Mouse (Mus musculus) Patski (cell line): ENCODE results near the gene Bnc2. TPM values are rescaled to one million over a fixed set of nuclear protein-coding genes. Genes with fewer than 3 reads are reported as not detected.

Source experiments
- ATAC-seq: fragments of 100-300 bp; one replicate; pipeline ENCODE4 v1.8.0; 2021
- CTCF ChIA-PET: fragments of 350-600 bp; sonication (Branson Sonifier 250); formaldehyde crosslinking; loops from one replicate; lab custom pipeline; 2022; ENCODE audit warnings: inconsistent platforms; lab: Charles Lee
- POLR2A ChIA-PET: fragments of 350-600 bp; sonication (Branson Sonifier 250); formaldehyde crosslinking; loops from one replicate; lab custom pipeline; 2022; ENCODE audit warnings: antibody characterized with exemption, inconsistent platforms; lab: Charles Lee
- DNase-seq: peaks from one replicate; pipeline ENCODE4 v3.0.0-alpha.2; 2011; ENCODE audit warnings: low read depth, low spot score
- H3K27me3 ChIP-seq: fragments of 371-371 bp; one replicate; pipeline ENCODE4 v1.5.1; 2021
- CTCF ChIP-seq: fragments of 100-300 bp; IDR thresholded peaks from one replicate; pipeline ENCODE4 v1.5.1; 2021
- in situ Hi-C: fragments of 300-500 bp; cut with MboI; formaldehyde crosslinking; loops from 3 replicates; pipeline ENCODE4 v1.11.1; 2018; ENCODE audit warnings: low pct_unique_long_range_greater_than_20kb, mixed read lengths
- polyA plus RNA-seq: library from polyadenylated mRNA; unstranded; gene quantifications from one replicate; pipeline ENCODE4 v1.2.3, GENCODE M21; 2021

The Bnc2 gene
- polyA plus RNA-seq, 1 experiment from 2014 or later: 19.3 TPM

DNA sequence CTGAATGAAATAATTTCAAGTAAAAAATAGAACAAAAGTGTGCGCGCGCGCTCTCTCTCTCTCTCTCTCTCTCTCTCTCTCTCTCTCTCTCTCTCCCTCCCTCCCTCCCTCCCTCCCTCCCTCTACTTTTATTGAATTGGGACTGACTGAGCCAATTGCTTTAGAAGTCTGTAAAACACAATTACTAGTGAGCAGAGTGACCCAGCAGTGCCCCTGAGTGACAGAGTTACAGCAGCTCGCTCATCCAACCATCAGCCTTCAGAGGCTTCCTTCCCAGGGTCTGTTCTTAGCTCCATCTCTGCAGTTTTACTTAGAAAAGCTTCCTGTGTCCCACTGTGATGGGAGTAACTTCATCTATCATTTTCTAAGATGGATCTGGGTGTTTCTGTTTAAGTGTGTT lies 389.9 kb downstream of the Bnc2 start:
- no peak for TF ChIP-seq CTCF
- POLR2A ChIA-PET: no interaction called here
- no peaks in the 10 kb centered on the region for H3K27me3 ChIP-seq
- DNase-seq: no peak
- CTCF ChIA-PET: no interaction called here
- in situ Hi-C loops: no loop called here
- ATAC-seq: no peak

DNA sequence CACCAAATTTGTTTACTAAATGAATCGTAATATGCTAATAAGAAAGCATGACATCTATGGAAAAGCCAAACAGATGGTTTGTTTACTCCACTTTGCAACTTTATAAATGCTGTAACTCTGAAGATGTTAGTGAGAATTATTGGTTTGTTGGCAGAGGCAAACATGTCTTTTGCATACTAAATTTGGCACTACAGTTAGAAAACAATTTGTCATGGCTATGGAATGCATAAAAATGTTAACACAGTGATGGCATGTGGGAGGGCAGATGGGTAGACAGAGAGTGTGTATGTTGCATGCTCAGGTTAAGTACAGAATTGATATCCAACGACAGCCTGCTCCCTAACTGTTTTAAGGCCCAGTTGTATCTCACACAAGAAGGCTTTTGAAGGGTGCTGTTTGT lies 392.4 kb downstream of the Bnc2 start:
- TF ChIP-seq CTCF: no peak
- POLR2A ChIA-PET: interaction anchor here (0.6 kb wide), 1 partner anchor 389 kb away, joined by 4 read pairs; no protein-coding TSS in a partner anchor
- no peaks in the 10 kb centered on the region for H3K27me3 ChIP-seq
- CTCF ChIA-PET: no interaction called here
- ATAC-seq (no peak), DNase-seq (no peak)
- in situ Hi-C loops: no loop called here

DNA sequence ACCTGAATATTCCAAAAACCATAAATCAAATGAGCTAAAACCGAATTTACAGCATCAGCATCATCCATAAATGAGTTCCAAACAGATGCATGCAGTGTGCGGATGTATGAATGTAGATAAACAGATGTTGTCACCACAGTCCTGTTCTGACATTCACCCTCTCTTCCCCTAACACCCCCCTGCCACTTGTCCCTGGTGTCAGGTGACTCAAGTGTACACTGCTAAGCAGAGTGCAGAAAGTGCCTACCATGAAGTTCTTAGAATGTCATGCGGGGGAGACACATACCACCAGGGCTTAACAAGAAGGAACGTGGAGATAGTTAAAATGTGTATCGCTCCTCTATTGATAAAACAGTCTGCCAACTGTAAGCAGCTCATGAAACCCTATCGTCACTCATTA lies 396.9 kb downstream of the Bnc2 start:
- H3K27me3 ChIP-seq: no peaks in the 10 kb centered on the region
- no peak for TF ChIP-seq CTCF
- in situ Hi-C loops: no loop called here
- no peak for DNase-seq
- POLR2A ChIA-PET: no interaction called here
- no peak for ATAC-seq
- CTCF ChIA-PET: no interaction called here

DNA sequence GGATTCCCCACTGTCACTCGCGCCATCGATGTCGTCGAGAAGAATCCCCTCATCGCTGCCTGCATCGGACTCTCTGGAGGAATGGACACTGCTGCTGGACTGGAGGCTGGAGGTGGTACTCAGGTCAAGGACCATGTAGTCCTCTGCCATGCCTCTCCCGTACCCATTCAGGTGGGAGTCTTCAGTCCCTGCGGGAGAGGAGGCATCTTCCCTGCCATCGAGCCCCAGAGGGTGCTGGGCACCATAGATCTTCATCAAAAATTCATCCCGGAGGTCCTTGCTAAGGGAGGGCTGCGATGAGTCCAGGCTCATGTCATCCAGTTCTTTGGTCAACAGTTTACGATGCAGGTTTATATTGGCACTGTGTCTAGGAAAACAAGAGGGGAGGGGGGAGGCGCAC lies 399.0 kb downstream of the Bnc2 start:
- no peak for TF ChIP-seq CTCF

DNA sequence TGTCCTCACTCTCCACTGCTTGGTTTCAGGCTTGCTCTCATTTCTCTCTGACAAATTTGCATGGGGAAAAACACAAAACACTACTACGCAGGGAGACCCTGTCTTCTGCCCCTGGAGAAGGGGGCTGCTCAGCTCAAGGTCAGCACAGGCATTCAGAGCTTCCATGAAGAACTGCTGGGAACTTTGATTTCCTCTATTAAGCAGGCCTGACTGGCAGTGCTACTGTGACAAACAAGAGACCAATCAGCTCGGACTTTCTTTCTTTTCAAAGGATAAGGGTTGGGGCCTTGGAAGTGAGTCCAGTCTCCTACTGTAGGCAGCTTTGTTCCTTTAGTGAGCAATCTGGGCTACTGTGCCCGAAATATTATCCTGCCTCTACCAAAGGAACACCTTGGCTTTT lies 400.9 kb downstream of the Bnc2 start:
- TF ChIP-seq CTCF: no peak
- POLR2A ChIA-PET: no interaction called here
- DNase-seq (no peak), ATAC-seq (no peak)
- CTCF ChIA-PET: interaction anchor here (0.9 kb wide), 1 partner anchor 13 kb away, joined by 3 read pairs; no protein-coding TSS in a partner anchor
- H3K27me3 ChIP-seq: no peaks in the 10 kb centered on the region
- in situ Hi-C loops: no loop called here

More for the DNA sequence above, 399.0 kb downstream of the Bnc2 start:
- POLR2A ChIA-PET: no interaction called here
- CTCF ChIA-PET: no interaction called here
- no peaks in the 10 kb centered on the region for H3K27me3 ChIP-seq
- in situ Hi-C loops: no loop called here
- ATAC-seq (no peak), DNase-seq (no peak)

- ChIA-PET CTCF (interaction anchor here (0.9 kb wide), 1 partner anchor 14 kb away, joined by 3 read pairs; no protein-coding TSS in a partner anchor), POLR2A (no interaction called here)
- no peaks in the 10 kb centered on the region for H3K27me3 ChIP-seq
- no peak for DNase-seq
- in situ Hi-C loops: no loop called here
- ATAC-seq: no peak
- TF ChIP-seq CTCF: no peak
Measured at GRCm38 (mm10) chr4:84272867-84273266, 402.2 kb downstream of the Bnc2 start.

GRCm38 (mm10) chr4:84269845-84270244 lies 405.2 kb downstream of the Bnc2 start:
- ATAC-seq (no peak), DNase-seq (no peak)
- in situ Hi-C loops: no loop called here
- no peaks in the 10 kb centered on the region for H3K27me3 ChIP-seq
- CTCF ChIA-PET: no interaction called here
- no peak for TF ChIP-seq CTCF
- POLR2A ChIA-PET: no interaction called here

DNA sequence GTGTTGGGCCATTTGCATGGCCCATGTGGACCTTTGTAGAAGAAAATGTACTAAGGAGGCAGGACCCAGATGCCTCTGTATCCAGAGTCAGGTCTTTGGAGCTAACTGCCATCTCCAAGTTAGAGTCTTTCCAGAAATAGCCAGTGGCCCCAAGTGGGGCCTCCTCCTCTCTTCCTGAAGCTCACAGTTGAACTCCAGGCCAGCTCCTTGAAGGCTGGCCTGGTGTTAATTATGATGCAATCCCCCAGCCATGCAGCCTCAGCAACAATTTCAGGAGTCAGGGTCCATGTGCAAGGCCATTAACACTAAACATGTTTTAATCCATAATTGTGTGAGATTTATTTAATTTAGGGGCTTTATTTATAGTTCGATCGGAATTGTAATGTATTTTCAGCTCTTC lies 427.7 kb downstream of the Bnc2 start:
- DNase-seq: no peak
- no peaks in the 10 kb centered on the region for H3K27me3 ChIP-seq
- CTCF ChIA-PET: no interaction called here
- no peak for TF ChIP-seq CTCF
- in situ Hi-C loops: no loop called here
- no peak for ATAC-seq
- POLR2A ChIA-PET: no interaction called here

- ChIA-PET POLR2A (no interaction called here), CTCF (no interaction called here)
- no peaks in the 10 kb centered on the region for H3K27me3 ChIP-seq
- in situ Hi-C loops: no loop called here
- TF ChIP-seq CTCF: peak; percentile 43
- ATAC-seq (no peak), DNase-seq (no peak)
Measured at GRCm38 (mm10) chr4:84232346-84232745, 442.7 kb downstream of the Bnc2 start.

DNA sequence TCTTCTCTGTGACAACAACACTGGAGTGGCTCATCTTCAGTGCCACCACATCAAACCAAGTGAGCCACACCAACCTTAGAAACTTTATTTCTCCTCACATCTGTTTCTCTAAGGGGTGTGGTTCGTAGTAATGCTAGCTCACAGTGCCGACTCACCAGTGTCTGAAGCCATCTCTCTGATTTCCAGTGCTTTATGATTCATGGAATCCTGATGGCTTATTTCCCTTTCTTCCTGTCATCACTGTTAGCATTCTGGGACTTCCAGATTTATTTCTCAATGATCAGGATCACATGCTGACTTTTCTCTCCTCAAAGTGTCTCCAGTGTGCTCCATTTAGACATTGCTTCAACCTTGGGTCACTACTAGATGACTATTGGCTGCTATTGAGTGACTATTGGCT lies 443.8 kb downstream of the Bnc2 start:
- ChIA-PET POLR2A (no interaction called here), CTCF (no interaction called here)
- ATAC-seq (no peak), DNase-seq (no peak)
- no peaks in the 10 kb centered on the region for H3K27me3 ChIP-seq
- in situ Hi-C loops: no loop called here
- no peak for TF ChIP-seq CTCF

GRCm38 (mm10) chr4:84229189-84229960 lies 445.7 kb downstream of the Bnc2 start:
- no peak for DNase-seq
- TF ChIP-seq CTCF: no peak
- no peak for ATAC-seq
- H3K27me3 ChIP-seq: no peaks in the 10 kb centered on the region
- ChIA-PET CTCF (no interaction called here), POLR2A (no interaction called here)
- in situ Hi-C loops: no loop called here

GRCm38 (mm10) chr4:84228551-84228950 lies 446.5 kb downstream of the Bnc2 start:
- ATAC-seq: no peak
- in situ Hi-C loops: no loop called here
- POLR2A ChIA-PET: no interaction called here
- no peak for TF ChIP-seq CTCF
- no peaks in the 10 kb centered on the region for H3K27me3 ChIP-seq
- CTCF ChIA-PET: no interaction called here
- no peak for DNase-seq

Other genes with a start within 250 kb of the Bnc2 start
- 7.9 TPM for gene Cntln, start 209.0 kb upstream of the Bnc2 start, polyA plus RNA-seq